Mouse (Mus musculus) R1 (cell line): ENCODE data around the gene Batf.
A peak's percentile ranks its signal among the peaks of the same experiment; 100 is the strongest.
"Not testable (repeated sequence)": the region's sequence is repeated elsewhere in the genome, so short reads cannot be mapped to it uniquely, and the experiment has no call there.

Experiments
- DNase-seq: peaks from one replicate; pipeline ENCODE4 v3.0.0-alpha.2; 2018; ENCODE audit warnings: low read depth, low spot score

Batf gene

DNA sequence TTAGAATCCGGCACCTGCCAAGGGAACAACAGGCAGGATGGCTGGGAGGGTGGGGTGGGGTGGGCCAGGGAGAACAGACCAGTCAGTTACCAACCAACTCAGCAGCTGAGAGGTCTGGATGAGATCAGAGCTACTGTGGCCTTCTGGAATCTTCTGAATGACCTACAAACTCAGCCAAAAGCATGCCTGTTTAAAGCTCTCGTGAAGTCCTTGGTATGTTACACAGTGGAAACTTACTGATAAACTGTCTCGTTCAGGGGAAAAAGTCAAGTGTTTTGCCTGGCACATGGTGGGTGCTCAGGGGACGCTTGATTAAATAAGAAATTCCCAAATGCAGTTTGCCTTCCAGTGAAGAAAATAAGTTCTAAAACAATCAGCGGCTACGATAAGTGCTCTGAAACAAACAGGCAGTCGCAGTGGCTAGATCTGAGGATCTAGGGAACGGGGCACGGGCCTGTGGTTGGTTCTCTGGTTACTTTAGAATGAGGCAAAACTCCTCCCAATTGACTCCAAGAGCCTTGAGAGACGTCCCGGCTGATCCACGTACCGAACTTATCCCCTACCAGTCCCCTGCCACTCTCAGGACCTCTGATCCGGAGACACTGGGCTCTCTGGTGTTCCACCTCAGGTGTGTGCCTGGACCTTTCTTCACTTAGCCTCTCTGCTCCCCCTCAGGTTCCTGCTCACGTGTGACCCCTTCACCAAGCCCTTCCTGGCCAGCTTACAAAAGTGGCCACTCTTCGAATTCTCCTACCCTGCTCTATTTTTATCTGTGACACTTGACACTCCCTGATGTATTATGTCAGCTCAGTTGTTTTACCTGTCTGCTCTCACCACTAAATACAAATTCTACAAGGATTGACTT, 1.8 kb upstream of the Batf start:
- no peak for DNase-seq

DNA sequence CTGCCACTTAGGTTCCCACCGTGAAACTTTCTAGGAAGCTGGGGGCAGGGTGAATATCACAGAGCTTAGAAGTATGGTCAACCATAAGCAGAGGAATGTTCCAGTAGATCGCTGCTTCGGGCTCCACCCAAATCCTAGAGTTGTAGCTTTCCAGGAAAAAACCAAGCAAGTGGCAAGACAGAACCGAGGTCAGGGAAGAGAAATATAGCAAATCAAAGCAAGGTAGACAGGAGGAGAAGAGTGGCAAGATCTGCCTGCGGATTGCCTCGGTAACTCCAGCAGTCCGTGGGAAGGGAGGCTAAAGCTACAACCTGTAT, 706 bp downstream of the Batf start:
- DNase-seq: no peak

- no peak for DNase-seq
Observed at GRCm38 (mm10) chr12:85687846-85688245, 1.4 kb downstream of the Batf start.

- no peak for DNase-seq
Observed at GRCm38 (mm10) chr12:85695787-85696186, 9.3 kb downstream of the Batf start.

GRCm38 (mm10) chr12:85696436-85696835, 10.0 kb downstream of the Batf start:
- no peak for DNase-seq

GRCm38 (mm10) chr12:85698179-85698578, 11.7 kb downstream of the Batf start:
- not testable (repeated sequence) for DNase-seq

DNA sequence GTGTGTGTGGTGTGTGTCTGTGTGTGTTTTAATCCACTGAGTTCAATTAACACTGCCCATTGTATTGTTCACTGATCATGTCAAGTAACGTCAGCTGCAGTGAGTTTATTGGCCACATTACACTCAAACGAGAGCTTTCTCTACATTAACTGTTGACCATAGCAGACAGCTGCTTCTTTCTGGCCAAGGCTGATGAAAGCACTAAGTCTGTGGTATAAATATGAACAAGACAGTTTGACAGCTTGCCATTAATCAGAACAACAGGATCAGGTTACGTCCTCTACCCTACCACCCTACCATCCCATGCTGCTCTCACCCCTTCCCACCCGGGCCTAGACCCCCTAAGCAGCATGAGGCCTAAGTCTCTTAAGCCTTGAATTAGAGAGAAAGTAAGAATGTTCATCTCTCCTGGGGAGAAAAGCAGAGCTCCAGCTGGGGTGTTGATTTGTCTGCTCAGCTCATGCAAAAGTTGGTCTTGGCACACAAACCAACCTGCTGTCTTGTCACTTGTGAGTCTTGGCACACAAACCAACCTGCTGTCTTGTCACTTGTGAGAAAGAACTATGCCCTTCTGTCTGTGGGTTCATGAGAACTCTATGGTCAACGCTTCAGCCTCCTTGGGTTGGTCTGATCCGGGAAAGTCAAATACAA, 13.8 kb downstream of the Batf start:
- DNase-seq: no peak

DNA sequence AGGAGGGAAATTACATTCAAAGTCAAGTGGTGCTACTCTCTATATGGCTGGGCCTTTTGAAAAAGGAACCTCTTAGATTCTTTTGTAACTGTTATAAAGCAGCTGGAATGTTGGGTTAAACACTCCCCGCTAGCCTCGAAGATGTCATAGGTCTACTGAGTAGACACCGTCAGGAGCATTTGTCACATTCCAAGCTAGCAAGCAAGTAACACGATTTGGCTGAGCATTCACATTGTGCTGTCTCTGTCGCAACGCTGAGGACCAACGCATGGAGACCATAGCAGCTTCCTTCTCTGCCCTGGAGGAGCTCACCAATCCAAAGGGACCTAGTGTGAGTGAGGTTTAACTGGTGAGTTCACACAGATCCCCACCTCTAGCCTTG, 14.4 kb downstream of the Batf start:
- no peak for DNase-seq

GRCm38 (mm10) chr12:85702166-85703055, 15.9 kb downstream of the Batf start:
- DNase-seq: no peak

- DNase-seq: no peak
Observed at GRCm38 (mm10) chr12:85703507-85703906, 17.0 kb downstream of the Batf start.

DNA sequence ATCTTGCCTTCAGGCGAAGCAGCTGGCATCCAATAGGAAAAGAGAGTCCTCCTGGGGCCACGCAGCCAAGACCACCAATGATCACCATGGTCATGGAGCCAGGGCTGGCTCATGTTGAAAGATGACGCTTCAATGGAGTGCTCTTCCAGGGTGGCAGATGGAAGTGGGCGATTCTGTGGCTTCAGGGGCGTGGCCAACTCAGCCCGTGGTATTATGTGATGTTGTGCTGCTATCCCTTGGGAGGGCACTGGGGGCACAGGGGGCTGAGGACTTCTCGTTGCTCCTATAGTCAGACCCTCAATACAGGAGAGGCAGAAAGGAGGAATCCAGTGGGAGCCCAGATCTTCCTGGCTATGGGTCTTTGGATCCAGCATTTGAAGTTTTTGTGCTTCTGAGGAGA, 18.1 kb downstream of the Batf start:
- peak; percentile 18 for DNase-seq

DNA sequence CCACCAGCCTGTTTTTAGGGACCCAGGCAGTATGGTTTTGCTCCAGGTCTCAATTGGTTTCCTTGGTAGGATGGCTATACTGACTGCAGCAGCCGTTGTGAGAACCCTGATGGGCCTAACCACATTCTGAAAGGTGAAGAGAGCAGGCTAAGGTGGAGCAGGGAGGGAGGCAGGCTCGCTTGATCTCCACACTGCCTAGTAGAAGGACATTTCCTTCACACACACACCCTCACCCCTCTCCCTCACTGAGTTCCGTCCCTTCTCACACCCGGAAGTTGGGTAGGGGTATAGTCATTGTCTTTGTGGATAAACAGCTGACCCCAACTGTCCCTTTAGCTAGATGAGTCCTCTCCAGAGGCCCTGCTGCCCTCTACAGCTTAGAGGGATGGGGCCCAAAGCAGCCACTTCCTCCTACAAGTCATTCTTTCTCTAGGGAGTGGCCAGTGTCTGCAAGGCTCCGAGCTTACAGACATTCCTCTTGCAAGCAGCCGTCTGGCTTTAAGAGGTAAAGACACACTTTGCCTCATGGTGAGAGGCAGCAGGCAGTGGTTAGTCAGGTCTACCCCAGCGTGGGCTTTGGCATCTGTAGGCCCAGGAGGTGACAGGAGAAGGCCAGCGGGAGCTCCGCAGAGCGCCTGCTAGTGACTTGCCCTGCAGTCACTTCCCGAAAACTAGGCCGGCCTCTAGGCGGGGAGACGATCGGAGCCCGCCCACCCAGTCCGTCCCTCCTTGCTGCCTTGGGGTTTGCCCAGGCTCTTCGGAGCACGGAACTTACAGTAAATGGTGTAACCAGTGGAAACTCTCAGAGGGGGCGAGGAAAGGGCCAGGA, 18.7 kb downstream of the Batf start:
- DNase-seq: peak; percentile 66

DNA sequence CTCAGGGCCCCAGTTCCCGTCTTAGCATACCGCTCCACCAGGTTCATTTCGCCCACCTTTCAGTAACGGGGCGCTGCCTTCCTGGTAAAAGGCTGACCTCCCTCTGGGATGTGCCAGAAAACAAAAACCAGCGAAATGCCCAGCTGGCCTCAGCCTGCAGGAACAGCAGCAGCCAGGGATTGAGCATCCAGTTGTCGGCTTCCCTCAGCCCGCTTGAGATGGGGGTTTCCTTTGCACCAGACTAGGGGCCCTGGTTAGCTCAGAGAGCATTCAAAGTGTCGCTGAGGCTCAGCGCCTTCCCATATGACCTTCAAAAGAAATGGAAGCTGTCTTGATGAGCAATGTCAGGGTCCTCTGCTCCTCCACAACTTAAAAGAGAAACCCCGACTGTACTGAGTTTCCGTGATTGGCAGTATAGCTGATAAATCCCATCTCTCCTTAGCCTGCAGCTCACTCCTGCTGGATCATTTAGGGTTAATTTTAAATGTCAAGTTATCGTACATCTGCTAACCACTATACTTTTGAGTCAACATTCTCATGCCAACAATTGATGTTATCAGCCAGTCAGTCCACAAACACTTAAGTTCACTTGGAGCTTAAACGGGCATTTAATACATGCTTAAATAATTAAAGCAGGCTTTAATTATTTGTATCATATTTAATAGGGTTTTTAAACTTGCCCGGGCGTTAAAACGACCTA, 19.5 kb downstream of the Batf start:
- no peak for DNase-seq

GRCm38 (mm10) chr12:85706906-85707305, 20.4 kb downstream of the Batf start:
- no peak for DNase-seq

DNA sequence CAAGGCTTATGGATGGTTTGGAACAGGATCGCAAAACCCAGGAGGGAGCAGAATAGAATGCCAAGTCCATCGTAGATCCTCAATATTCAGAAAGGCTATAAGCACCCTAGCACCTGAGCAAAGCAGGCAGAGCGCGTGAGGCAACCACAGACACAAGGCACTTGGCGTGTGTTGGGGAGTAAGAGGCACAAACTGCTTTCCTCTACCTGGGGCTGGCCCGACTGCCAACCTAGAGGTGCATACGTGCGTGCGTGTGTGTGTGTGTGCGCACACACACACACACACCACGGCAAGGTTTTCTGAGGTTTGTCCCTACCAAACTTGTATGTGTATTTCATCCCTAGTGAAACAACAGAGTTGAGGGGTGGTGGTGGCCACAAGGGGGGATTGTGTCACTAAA, 20.9 kb downstream of the Batf start:
- DNase-seq: peak; percentile 14

- no peak for DNase-seq
Observed at GRCm38 (mm10) chr12:85708556-85708955, 22.1 kb downstream of the Batf start.

GRCm38 (mm10) chr12:85710695-85711094, 24.2 kb downstream of the Batf start:
- DNase-seq: no peak

- peak; percentile 16 for DNase-seq
Observed at GRCm38 (mm10) chr12:85712587-85712986, 26.1 kb downstream of the Batf start.

- no peak for DNase-seq
Observed at GRCm38 (mm10) chr12:85714126-85714525, 27.7 kb downstream of the Batf start.

DNA sequence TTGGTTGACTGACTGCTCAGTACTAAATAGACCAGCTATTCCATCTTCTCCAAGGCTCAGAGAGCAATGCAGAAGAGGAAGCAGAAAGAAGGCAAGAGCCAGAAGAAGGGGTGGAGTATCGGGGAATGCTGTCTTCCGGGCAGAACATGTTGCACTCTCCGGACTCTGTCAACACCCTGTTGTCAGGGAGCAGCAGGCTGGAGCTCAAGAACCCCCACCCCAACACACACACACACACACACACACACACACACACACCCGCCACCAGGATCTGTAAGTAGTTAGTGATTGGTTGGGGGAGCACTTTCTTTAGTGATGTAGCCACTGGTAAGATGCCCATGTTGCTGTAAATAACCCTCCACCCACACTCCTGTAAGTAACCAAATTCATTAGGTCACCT, 38.8 kb downstream of the Batf start:
- DNase-seq: no peak
